Mouse (Mus musculus): Measurements from ENCODE around the gene Cntn2.

Cntn2 gene

GRCm38 (mm10) chr1:132557901-132558631, 15.0 kb upstream of the Cntn2 start:
- peak; percentile 62 for DNase-seq (ENCODE audit: low spot score)

DNA sequence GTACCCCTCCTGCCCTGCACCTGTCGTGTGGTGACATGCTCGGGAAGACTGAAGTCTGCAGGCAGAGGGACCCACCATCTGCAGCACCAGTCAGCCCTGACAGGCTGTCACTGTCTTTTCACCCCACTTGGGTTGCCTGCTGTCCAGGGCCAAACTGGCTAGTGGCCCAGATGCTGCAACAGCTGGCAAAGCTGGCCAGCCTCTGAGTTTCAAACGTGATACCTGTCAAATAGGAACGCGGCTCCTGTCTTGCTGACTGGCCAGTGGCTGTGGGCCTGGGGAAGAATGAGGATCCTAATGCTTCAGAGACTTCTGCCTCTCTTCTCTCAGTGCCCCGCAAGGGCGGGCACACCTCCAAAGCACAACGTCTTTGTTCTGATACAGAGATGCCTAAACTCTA, 733 bp upstream of the Cntn2 start:
- no peak for DNase-seq (ENCODE audit: low spot score)

DNA sequence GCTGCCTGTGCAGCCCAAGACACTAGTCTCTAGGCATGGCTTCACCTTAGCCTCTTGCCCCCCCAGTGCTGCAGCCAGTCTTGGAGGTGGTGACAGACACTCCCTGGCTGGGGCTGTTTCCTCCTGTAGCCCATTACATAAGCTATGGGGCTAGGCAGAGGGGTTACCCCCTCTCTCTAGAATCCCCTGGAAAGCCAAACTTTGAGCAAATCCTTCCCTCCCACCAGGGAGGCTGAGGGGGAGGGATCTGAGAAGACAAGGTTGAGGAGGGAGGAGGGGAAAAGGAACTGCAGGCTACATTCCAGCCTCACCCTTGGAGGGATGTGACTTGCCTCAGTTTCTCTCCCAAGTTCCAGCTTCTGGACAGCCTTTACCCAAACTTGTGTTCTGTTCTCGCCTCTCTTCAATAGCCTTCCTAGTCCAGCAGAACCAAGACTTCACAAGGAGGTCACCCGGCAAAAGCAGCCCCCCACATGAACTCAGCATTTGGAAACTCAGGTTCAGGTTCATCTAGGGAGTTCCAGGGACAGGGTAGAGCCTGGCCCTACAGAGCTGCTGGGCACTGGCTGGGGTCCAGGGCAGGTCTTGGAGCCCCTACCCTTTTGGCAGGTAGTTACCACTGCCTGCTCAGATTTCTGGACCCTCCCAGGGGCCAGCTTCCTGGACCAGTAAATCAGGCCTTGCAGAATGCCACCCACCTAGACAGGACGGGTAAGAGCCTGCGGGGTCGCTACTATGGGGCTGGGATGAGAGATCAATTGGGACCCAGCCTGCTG, 1.0 kb downstream of the Cntn2 start:
- DNase-seq (ENCODE audit: low spot score): no peak

DNA sequence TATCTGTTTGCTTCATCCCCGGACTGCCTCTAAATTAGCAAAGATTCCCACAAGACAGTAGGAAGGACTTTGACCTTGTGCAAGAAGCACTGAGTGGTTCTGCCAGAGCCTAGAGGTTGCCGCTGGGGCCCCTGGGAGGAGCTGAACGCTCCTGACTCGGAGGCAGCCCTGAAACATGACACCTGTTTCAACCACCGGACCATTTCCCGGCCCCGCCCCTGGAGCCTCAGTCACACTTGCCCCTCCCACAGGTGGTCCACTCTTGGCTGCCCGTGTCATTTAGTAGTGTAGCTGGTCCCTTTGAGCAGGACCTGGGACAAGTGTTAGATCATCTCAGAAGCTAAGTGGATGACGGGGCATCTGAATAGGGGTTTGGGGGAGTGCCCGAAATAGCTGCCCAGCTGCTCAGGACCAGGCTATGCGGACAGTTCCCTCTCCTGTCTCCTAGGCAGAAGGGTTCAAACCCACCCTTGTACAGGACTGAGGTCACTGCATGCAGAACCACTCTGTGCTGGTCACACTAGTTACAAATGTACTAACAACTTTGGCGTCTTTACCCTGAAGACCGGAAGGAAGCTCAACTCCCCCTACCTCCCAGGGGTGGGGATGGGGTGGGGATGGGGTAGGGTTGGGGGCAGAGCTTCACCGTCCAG, 1.8 kb downstream of the Cntn2 start:
- no peak for DNase-seq (ENCODE audit: low spot score)

DNA sequence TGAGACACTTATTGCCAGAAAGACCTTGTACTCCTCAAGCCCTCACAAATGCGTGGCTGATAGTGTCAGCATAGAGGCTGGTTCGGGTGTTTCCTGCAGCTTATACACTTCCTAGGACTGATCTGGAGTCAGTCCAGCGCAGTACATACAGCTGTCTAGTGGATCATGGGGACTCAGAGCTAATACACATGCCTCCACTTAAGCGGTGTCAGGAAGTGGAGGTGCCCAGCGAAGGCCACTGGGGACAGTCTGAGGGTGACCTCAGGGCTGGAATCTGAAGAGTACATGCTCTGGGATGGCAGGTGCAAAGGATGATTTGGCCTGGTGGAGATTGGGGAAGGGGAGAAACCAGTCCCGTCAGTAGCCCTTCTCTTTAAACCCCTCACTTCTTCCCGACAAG, 2.4 kb downstream of the Cntn2 start:
- DNase-seq (ENCODE audit: low spot score): no peak

DNA sequence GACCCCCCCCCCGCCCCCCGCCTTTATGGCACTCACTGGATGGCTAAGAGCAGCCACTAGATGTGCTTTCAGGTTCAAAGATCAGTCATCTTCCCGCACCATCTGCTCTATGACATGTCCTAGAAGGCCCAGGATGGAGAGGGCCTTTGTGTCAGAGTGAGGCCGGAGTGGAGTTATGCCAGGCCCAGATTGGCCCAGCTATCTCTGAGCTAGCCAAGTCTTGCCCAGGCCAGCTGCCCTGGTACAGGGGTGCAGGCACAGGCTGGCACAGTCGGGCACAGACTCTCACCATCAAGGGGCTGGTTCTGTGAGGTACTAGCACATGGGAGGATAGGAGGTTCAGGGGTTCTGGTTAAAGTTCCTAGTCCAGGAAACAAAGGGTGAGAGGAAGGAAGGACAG, 5.3 kb downstream of the Cntn2 start:
- no peak for DNase-seq (ENCODE audit: low spot score)

DNA sequence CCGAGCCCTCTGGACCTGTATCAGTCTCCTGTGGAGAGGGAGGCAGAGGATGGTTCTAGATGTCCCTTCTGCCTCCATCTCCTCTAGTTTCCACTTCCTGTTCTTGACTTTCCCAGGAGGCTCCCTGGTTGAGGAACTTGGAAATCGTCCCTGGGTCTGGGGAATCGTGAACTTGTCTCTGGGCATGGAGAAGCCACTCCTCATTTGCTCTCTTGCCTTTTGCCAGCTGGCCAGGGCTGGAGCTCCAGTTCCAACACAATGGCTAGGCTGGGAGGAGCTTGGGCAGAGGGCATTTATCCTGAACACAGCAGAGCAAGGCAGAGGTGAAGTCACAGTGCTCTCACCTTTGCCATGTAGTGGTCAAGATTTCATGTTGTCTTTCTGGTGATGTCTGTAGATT, 6.6 kb downstream of the Cntn2 start:
- no peak for DNase-seq (ENCODE audit: low spot score)

DNA sequence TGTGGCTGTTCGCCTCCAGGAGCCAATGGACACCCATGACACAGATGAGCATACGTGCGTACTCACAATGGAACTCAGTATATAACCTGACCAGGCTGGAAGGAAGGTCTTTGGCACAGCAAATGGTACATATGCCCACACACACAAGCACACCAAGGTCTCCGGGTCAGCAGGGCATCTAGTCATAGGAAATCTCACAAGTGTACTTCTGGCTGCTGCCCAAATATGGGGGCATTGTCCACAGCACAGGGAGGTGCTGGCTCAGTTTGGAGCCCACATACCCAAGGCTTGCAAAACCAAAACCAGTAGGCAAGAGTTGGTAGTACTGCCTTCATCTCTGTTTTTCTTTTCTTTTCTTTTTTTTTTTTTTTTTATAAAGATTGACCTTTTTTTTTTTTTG, 7.5 kb downstream of the Cntn2 start:
- no peak for DNase-seq (ENCODE audit: low spot score)

- DNase-seq (ENCODE audit: low spot score): no peak
Observed at GRCm38 (mm10) chr1:132533840-132534239, 9.2 kb downstream of the Cntn2 start.

GRCm38 (mm10) chr1:132532521-132532920, 10.5 kb downstream of the Cntn2 start:
- DNase-seq (ENCODE audit: low spot score): no peak

DNA sequence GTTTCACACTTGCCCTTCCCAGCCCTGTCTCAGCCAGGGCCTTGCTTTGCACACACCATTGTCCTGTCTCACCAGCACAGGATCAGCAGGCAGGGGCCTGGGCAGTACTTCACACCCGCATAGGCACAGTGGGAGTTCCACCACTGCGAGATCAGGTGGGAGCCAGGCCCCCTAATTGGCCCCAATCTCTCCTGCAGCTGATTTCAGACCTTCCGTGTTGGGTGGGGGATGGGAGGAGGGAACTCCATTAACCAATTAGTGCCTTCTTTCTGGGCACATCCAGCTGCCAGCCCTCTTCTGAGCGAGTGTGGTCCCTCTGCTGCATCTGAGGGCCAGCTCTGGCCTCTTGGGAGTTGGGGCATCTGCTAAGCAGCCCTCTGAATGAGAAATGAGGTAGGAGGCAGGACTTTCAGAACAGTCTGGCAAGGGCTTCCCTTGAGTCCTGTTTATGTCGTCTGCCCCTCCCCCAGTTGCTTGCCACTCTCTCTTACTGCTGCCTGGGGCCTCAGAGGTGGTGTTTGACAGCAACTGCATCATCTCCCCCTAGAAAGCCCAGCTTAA, 12.3 kb downstream of the Cntn2 start:
- DNase-seq (ENCODE audit: low spot score): no peak

DNA sequence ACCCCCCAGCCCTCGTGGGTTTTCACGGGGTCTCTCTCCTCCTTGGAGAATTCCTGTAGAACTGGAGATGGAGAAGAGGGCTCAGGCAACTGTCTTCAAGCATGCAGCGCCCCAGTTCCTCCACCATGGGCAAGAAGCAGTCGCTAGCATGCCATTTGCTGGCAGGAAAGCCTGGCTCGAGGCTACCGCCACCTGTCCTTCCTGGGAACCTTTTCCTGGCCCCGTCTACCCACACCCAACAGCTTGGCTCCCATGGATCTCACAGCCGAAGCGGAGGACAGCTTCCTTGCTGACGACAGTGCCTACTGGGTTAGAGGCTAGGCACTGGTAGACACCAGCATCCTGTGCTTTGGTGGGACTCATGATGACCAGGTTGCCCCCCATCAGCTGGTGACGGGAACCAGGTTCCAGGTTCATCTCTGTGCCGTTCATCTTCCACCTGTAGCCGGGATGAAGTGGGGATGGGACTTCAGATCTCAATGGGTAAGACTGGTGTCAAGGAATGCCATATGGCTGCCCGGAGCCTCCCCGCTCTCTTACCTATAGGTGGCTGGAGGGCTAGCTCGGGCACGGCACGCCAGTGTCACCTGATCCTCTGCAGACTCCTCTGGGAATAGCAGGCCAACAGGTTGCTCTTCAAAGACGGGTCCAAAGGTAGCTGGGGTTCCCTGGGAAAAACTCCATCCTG, 14.3 kb downstream of the Cntn2 start:
- no peak for DNase-seq (ENCODE audit: low spot score)

DNA sequence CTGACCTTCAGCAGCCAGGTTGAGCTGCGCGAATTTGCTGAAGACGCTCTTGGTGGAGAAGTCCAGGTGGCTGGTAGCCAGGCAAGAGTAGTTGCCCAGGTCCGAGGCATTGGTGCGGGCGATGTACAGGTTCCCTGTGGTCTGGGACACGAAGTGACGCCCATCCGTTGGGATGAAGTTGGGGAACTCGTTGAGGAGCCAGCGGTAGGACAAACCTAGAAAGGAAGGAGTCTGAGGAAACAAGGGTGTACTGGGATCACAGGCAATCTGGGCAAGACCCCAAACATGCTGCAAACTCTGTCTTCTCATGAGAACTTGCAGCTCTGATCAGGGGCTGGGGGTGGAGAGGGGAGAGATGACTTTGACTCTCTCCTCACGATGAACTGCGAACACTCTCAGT, 15.0 kb downstream of the Cntn2 start:
- no peak for DNase-seq (ENCODE audit: low spot score)

DNA sequence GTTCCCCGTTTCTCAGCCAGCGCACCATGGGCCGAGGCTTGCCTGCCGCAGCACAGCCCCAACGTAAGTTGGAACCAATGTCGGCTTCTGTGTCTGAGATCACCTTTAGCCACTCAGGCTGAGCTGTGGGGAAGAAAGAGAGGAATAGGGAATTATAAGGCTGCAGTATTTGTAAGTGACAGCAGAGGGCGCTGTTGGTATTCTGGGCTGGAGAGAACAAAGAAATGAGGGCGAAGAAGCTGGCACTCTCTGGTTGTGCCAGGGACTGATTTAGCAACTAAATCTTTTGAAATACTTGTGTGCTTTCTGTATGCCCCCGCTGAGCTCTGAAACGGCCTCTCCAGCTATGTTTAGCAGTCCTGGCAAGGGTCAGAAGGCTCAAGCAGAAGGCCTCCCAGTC, 17.2 kb downstream of the Cntn2 start:
- DNase-seq (ENCODE audit: low spot score): peak; percentile 73

- no peak for DNase-seq (ENCODE audit: low spot score)
Observed at GRCm38 (mm10) chr1:132523920-132524319, 19.1 kb downstream of the Cntn2 start.

- DNase-seq (ENCODE audit: low spot score): no peak
Observed at GRCm38 (mm10) chr1:132523048-132523447, 20.0 kb downstream of the Cntn2 start.

GRCm38 (mm10) chr1:132520764-132521163, 22.3 kb downstream of the Cntn2 start:
- peak; percentile 65 for DNase-seq (ENCODE audit: low spot score)

DNA sequence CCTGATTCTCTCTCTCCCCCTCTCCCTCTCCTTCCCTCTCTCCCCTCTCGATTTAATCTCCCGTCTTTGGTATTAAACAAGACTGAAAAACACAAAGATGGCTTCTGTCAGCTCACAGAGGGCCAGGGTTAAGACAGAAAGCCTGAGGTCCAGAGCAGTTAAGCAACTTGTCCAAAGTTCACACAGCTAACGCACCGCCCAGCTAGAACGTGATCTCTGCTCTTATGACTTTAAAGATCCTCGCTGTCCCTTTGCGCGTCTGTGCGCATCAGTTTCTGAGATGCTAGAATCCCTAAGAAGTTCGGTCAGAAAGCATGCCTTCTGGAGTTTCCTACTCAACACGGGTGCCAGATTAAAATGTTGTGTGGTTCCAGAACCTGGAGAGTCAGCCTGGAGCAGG, 23.3 kb downstream of the Cntn2 start:
- no peak for DNase-seq (ENCODE audit: low spot score)

GRCm38 (mm10) chr1:132518621-132519020, 24.4 kb downstream of the Cntn2 start:
- no peak for DNase-seq (ENCODE audit: low spot score)

- no peak for DNase-seq (ENCODE audit: low spot score)
Observed at GRCm38 (mm10) chr1:132516776-132517175, 26.3 kb downstream of the Cntn2 start.

- DNase-seq (ENCODE audit: low spot score): no peak
Observed at GRCm38 (mm10) chr1:132515339-132515738, 27.7 kb downstream of the Cntn2 start.

GRCm38 (mm10) chr1:132512106-132512505, 30.9 kb downstream of the Cntn2 start:
- no peak for DNase-seq (ENCODE audit: low spot score)

Data from urinary bladder, postnatal 14 days (tissue).